In genomic region chr8:84416041-84416440, GRCm38 (mm10) we compare ENCODE assay signal across 9 mouse cellular contexts. TPM values are rescaled to one million over a fixed set of nuclear protein-coding genes. Genes with fewer than 3 reads are reported as not detected.
DNase-seq lines count a peak whose midpoint lies in the region; ATAC-seq and TF ChIP-seq lines count a peak whose summit lies in the region.
"Had no signal": no experiment of that assay in that cellular context is flagged by ENCODE, and none has a peak within 500 bp of the region (broad histone marks: within the 10 kb centered on the region; RNA-seq: fewer than 3 reads in every experiment).

No protein-coding gene starts in this region.

- DNase-seq in heart, adult 11 months = no peak
- DNase-seq in R1 (ENCODE audit: low read depth, low spot score) = peak; percentile 27
- DNase-seq in forebrain, embryonic 10.5 days (ENCODE audit: extremely low spot score, low spot score) = peak; percentile 44
- DNase-seq in limb, embryonic 14.5 days (ENCODE audit: low spot score) = no peak
- DNase-seq in thymus, adult 18-20 months = no peak
- no peak for DNase-seq in left cerebral cortex, adult 18-20 months (ENCODE audit: low spot score in 2 of 2)
- no peak for DNase-seq in thymus, postnatal 10 days (ENCODE audit: low spot score in 2 of 2)

- H3K27ac ChIP-seq in heart, embryonic 15.5 days = no peak overlapping the region
- peak overlapping the region; percentile 89 for H3K27ac ChIP-seq in forebrain, embryonic 10.5 days
- no peak overlapping the region for H3K27ac ChIP-seq in limb, embryonic 14.5 days (replicated peaks; ENCODE audit: low read depth, low read length)
- H3K27ac ChIP-seq: liver, embryonic 14.5 days had no signal

- H3K9ac ChIP-seq in heart, embryonic 15.5 days = no peak overlapping the region
- peak overlapping the region; percentile 43; the same call in 1 of the 2 replicates for H3K9ac ChIP-seq in limb, embryonic 14.5 days (ENCODE audit: low read depth, low read length, severe bottlenecking)
- H3K9ac ChIP-seq: liver, embryonic 14.5 days had no signal

- peaks cover 4% of the 10 kb centered on the region; the same call in 1 of the 2 replicates for H3K9me3 ChIP-seq in heart, embryonic 15.5 days (replicated peaks)
- H3K9me3 ChIP-seq in forebrain, embryonic 10.5 days = no peaks in the 10 kb centered on the region; the same call in 1 of the 2 replicates
- H3K9me3 ChIP-seq in limb, embryonic 14.5 days (ENCODE audit: control insufficient read depth, low read length) = no peaks in the 10 kb centered on the region

- TF ChIP-seq POLR2A in limb, embryonic 14.5 days (IDR thresholded peaks at IDR 0.05; ENCODE audit: borderline replicate concordance, extremely low read depth, insufficient read depth, insufficient read length) = no peak

- H3K36me3 ChIP-seq in heart, embryonic 15.5 days = no peaks in the 10 kb centered on the region
- peaks cover 10% of the 10 kb centered on the region; the same call in 1 of the 2 replicates for H3K36me3 ChIP-seq in forebrain, embryonic 10.5 days (replicated peaks)
- no peaks in the 10 kb centered on the region for H3K36me3 ChIP-seq in limb, embryonic 14.5 days (ENCODE audit: control insufficient read depth, insufficient read depth, low read length)

- peaks cover 80% of the 10 kb centered on the region for H3K27me3 ChIP-seq in heart, embryonic 15.5 days
- H3K27me3 ChIP-seq in forebrain, embryonic 10.5 days (ENCODE audit: poor library complexity, severe bottlenecking) = peaks cover 64% of the 10 kb centered on the region
- peaks cover 56% of the 10 kb centered on the region for H3K27me3 ChIP-seq in limb, embryonic 14.5 days (ENCODE audit: control insufficient read depth, insufficient read depth, low read length)

- peak overlapping the region; percentile 73 for H3K4me3 ChIP-seq in heart, embryonic 15.5 days
- peak overlapping the region; percentile 62 for H3K4me3 ChIP-seq in forebrain, embryonic 10.5 days
- peak overlapping the region; percentile 55 for H3K4me3 ChIP-seq in limb, embryonic 14.5 days (replicated peaks; ENCODE audit: low read length)

- WGBS in heart, embryonic 15.5 days = 26% methylated on average over 14 of the region's 14 CpGs
- 10% methylated on average over 14 of the region's 14 CpGs for WGBS in forebrain, embryonic 10.5 days
- WGBS in limb, embryonic 14.5 days = 25% methylated on average over 14 of the region's 14 CpGs

- peaks cover 9% of the 10 kb centered on the region for H3K4me1 ChIP-seq in heart, embryonic 15.5 days (replicated peaks)
- H3K4me1 ChIP-seq in forebrain, embryonic 10.5 days = peaks cover 35% of the 10 kb centered on the region
- H3K4me1 ChIP-seq in limb, embryonic 14.5 days (ENCODE audit: control insufficient read depth, insufficient read depth, low read length) = peaks cover 6% of the 10 kb centered on the region; the same call in 1 of the 2 replicates

- H3K4me2 ChIP-seq in heart, embryonic 15.5 days = peak overlapping the region; percentile 99
- peak overlapping the region; percentile 96 for H3K4me2 ChIP-seq in limb, embryonic 14.5 days (replicated peaks; ENCODE audit: low read depth, low read length, severe bottlenecking)

- no peak for ATAC-seq in heart, embryonic 15.5 days (replicated peaks; ENCODE audit: insufficient number of reproducible peaks, insufficient read depth, low FRiP score, low read depth)
- ATAC-seq in limb, embryonic 14.5 days (ENCODE audit: low FRiP score, low read depth) = no peak

RNA-seq across cellular contexts. Expression of gene Cacna1a, which starts 27.8 kb away (rescaled TPM):
- polyA plus RNA-seq in heart, embryonic 15.5 days (2015; fragmentation: Nextera tagmentation; extraction: Ambion mirVana) = 7.2 and 8.3 TPM in 2 replicates
- 6.0 and 7.4 TPM in 2 replicates for polyA plus RNA-seq in forebrain, embryonic 10.5 days (2016; fragmentation: Nextera tagmentation; extraction: Ambion mirVana)
- polyA plus RNA-seq in limb, embryonic 14.5 days (2012; rRNA removed) = 20.1 and 24.3 TPM in 2 replicates
- 6.8 and 8.7 TPM in 2 replicates for polyA plus RNA-seq in limb, embryonic 14.5 days (2014; fragmentation: Nextera tagmentation; extraction: Ambion mirVana)
- total RNA-seq in left cerebral cortex, adult 18-20 months (2021) = 100 to 1,000 TPM; 188 to 195 TPM

Comparison
In these comparisons a context has a peak if more than half of its experiments do, and no peak if none do; other contexts are left out.
1. DNase-seq: peak in R1 (single experiment) and forebrain, embryonic 10.5 days (single experiment); none in heart, adult 11 months (single experiment), limb, embryonic 14.5 days (single experiment), thymus, adult 18-20 months (0 of 2), left cerebral cortex, adult 18-20 months (0 of 2) and thymus, postnatal 10 days (0 of 2).
2. Peak in every context shown above with its lines, with median percentiles within 50 percentile points of each other: H3K4me3 ChIP-seq.